Mouse (Mus musculus) left cerebral cortex, postnatal 36 days (tissue): Measurements from ENCODE around the gene Gcgr. TPM values are rescaled to one million over a fixed set of nuclear protein-coding genes. Genes with fewer than 3 reads are reported as not detected.

Experiments
- DNase-seq, 2 experiments: peaks; one replicate each; pipeline ENCODE4 v3.0.0; 2021 to 2022; ENCODE audit warnings: low spot score in 2 of 2, mixed read lengths in 1 of 2
- intact Hi-C: fragments of 180-260 bp; cut with DNase I; formaldehyde crosslinking; loops from one replicate; pipeline ENCODE4 v1.15.1; 2025
- total RNA-seq, 2 experiments: library from RNA; stranded (reverse); gene quantifications; 2 replicates each; pipeline ENCODE4 v1.2.3; 2021

Gcgr gene
- total RNA-seq, 2 experiments from 2014 or later = not detected

DNA sequence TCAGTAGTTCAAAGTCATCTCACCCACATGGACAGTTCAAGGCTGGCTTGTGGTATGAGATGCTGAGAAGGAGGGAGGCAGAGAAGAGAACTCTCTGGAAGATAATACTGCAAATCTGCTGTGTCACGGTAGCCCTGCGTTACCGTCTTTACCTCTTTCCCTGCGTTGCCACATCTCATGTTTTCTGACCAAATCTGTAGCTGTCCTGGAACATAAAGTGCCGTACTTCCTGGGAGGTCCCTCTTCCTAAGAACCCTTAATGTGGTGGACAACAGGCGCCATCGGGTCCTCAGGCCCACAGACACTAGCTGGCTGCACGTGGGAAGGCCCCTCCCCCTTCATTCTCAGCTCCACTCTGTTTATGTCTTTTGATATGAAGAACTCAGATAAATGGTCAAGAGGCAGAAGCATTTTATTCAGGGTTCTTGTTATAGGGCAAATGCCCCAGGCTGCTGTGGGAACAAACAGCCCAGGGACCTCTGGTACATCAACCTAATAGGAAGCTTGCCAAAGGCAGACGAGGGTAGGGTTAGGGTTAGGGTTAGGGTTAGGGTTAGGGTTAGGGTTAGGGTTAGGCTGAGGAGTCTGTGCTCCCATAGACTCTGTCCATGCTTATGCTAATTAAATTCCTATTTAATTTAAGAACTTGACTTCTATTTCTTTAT is 2.7 kb upstream of the Gcgr start:
- no peak for DNase-seq
- intact Hi-C loops = no loop called here

DNA sequence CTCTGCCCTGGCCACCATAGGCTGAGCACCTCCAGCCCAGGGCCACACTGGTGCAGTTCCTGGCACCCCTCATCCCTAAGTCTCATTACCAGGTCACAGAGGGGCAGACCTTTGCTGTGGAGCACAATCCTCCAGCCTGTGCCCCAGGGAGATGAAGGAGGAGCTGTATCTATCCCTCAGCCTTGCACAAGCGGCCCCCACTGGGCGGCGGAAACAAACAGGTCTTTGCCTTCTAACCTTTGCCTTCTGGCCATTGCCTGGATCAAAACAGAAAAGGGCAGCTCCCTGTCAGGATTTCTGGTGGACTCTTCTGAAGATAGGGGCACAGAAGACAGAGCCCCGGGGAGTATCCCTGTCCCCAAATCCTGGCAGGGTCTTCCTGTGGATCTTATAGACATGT is 1.6 kb upstream of the Gcgr start:
- intact Hi-C loops = no loop called here
- no peak for DNase-seq

DNA sequence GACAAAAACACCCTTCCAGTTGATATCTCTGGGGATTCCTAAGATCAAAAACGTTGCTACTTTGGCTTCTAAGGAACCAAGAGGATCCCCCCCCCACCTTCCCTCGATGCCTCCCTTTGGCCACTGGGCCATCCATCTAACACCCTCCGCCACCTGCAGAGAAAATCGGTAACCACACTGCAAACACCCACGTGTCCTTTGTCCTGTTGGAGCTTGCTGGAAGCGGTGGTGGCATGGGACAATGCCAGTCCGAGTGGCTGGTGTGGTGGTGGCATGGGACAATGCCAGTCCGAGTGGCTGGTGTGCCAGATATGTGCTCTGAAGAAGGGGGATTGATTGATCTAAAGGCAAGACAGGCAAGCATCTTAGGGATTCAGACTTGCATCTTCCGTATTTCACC is 1.1 kb downstream of the Gcgr start:
- intact Hi-C loops = no loop called here
- DNase-seq = no peak

DNA sequence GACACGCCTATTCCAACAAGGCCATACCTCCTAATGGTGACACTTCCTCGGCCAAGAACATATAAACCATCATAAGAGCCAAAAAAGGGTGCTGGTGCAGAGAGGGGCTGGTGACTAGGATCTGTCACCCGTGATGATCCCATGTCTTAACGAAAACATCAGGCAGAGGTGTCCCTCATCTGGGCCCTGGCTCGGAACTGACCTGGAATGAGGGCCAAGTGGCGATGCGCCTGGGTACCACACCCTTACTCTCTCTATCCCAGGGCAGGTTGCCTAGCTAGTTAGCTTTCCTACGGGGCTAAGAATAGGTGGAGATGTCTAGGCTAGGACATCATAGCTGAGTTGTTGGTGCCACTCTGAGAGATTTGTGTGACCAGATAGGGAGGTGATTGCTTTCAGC is 3.6 kb downstream of the Gcgr start:
- intact Hi-C loops = no loop called here
- DNase-seq = no peak

DNA sequence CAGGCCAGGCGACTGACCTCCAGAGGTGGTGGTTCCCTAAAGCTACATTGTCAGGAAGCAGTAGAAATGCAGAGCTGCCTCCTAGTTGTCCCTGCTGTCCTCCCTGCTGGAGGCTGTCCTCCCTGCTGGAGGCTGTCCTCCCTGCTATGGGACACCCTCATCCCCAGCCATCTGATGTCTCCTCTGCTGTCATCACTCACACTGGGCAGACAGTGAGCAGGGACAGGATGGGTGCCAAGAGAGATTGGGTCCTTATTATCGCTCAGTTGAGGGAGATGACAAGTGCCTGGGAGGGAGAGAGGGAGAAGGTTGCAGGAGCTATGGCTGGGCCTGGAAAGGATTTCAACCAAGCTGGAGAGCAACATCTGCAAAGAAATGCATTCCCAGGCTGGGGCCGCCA is 4.6 kb downstream of the Gcgr start:
- intact Hi-C loops = no loop called here
- DNase-seq = no peak

DNA sequence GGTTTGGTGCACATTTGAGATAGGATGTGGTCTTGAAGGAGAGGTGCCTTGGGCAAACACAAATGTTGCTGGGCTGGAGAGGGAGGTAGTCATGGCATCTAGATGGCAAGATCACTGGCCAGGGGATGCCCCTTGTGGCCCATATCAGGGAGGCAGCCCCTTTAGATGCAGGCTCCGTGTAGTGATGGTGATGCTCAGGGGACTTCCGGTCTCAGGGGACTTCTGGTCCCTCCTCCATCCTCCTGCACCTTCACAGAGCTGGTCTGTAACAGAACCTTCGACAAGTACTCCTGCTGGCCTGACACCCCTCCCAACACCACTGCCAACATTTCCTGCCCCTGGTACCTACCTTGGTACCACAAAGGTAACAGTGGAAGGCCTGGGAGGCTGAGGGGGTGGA is 5.3 kb downstream of the Gcgr start:
- DNase-seq = no peak
- intact Hi-C loops = no loop called here

DNA sequence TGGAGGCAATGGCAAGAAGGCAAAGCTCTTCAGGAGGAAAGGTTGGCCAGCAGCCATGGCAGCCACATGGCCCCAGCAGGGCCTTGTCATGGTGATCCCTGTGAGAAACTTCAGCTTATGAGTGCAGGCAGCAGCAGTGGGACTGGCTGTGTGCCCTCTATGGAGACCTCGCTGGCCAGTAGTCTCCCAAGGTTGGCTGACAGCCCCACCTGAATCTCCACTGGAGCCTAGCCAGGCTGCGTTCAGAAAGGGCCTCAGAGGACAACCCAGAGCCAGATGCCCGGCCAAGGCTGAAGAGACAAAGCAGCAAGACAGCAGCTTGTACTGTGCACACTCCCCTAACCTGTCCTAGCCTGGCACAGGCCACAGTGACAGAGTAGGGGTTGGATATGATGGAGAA is 8.0 kb downstream of the Gcgr start:
- intact Hi-C loops = no loop called here
- DNase-seq = peak in 1 of 2 experiments; percentile 18

DNA sequence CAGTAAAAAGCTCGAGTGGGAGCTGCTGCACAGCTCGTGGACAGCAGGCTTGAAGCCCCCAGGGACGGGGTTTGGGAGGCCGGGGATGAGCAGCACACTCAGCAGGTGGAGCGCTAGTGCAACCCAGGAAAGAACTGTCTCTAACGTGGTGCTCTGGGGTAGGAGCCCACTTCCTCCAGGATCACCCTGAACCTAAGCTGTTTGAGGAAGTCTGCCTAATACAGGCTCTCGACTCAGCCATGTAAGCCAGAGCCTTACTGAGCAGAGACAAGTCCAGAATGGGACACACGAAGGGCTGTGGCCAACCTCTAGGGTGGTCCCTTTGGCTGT is 8.4 kb downstream of the Gcgr start:
- no peak for DNase-seq
- intact Hi-C loops = no loop called here

DNA sequence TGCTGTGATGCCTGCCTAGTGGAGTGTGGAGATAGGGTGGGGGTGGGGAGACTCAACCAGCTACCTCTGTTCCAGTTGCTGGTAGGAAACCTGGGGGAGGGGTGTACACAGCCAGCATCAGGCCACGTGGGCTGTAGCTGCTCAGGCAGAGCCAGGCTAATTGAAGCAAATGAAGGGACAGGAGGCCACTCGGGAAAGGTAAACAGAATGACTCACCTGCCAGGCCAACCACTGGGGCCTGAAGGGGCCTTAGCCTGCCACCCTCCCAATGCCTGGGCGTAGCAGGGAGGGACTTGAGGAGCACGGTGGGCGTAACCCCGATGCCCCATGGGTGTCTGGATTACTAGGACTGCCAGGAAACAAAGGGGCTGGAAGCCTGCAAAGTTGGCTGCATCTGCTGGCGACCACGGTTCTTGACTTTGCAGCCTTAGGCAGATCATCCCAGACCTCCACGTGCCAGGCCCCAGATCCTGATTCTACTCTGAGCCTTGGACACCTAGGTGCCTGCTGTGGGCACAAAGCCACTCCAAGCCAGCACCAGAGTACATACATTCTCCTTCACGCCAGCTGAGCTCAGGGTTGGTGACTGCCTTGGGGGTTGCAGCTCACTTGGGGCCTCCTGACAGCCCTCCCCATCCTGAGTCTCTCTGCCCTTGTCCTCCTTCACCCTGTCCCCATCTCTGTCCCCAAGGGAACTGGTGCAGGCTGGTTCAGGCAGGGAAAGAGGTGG is 9.0 kb downstream of the Gcgr start:
- intact Hi-C loops = no loop called here
- DNase-seq = no peak

DNA sequence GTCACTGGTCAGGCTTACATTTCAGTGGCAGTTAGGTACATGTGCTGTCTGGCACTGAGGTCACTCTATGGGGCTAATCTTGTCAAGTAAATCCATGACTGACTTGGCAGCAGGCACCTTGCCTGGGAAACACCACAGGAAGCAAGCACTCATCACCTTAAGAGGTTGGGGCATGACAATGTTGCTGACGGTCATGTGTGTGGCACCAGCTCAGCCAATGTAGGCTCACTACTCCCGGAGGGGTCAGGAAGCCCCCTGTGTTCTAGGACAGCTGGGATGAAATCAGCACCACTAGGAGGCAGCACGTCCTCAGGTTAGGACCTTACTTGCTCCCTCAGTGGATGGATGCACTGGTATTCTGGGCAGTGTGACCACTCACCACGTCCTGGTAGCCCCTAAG is 11.4 kb downstream of the Gcgr start:
- intact Hi-C loops = no loop called here
- DNase-seq = no peak

DNA sequence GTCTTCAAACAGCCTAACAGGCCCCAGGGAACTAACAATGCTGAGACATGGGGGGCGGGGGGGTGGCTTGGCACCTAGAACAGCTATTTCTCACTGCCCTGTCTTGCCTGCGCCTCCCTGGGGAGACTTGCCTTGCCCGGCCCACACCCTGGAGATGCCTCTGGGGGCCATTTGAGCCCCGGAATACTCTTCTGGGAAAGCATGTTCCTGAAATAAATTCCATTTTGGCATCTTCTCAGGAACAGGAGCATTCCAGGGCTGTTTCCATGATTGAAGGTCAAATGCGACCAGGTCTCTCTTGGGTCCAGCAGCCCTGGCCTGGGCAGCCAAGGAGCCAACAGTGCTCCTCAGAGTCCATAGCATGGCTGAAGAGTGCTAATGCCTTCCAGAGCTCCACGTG is 11.9 kb downstream of the Gcgr start:
- intact Hi-C loops = no loop called here

DNA sequence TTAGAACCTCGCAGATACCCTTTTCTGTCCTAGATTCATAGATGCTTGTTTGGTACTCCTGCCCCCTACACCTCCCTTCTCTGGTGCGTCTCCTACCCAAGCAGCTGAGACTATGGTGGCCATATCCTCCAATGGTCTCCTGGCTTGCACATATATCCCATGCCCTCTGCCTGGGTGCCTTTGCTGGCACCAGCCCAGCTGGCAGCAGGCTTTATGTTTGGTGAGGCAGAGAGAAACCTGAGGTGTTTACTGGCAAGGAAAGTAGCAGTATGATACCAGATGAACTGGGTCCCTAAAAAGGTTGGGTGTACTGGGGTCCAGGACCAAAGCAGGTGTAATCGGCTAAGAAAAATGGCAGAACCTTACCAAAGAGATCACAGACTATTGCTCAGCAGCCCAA is 15.5 kb downstream of the Gcgr start:
- intact Hi-C loops = loop anchor here (5.0 kb wide), 1 partner anchor 59 kb away; no protein-coding TSS in a partner anchor
- DNase-seq = no peak

More for the DNA sequence above, 11.9 kb downstream of the Gcgr start:
- DNase-seq = no peak

DNA sequence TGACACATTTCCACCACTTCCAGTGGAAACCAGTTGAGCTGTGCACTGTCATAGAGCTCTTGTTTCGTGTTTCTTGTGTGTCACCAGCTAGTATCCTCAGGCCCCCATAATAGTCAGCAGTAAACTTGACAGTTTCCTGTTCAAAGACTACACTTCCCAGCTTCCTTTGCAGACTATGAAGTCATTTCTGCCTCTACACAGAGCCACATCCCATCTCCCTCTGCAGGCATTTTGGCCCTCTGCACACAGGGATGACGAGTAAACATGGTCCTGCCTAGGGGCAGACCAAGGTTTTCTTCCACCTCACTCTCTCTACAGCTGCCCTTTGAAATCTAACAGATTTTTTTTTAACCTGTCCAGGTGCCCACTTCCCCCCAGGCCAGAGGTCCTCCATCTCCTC is 17.0 kb downstream of the Gcgr start:
- no peak for DNase-seq
- intact Hi-C loops = loop anchor here (5.0 kb wide), 1 partner anchor 60 kb away; no protein-coding TSS in a partner anchor

DNA sequence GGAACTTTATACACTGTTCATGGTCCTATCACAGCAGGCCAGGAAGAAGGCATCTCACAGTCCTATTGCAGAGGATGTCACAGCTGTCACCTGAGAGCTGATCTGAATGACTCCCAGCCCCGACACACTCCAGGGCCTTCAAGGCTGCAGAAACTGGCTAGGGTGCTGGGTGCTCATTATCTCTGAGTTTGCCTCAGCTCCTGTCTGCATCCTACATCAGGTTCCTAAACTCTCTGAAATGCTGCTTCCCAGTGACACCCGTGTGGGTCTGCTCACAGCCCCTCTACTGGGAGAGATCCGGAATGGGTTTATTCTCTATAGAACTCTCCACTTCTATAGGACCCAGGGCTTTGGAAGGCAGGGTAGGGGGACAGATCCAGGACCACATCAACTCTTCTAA is 17.7 kb downstream of the Gcgr start:
- no peak for DNase-seq
- intact Hi-C loops = loop anchor here (5.0 kb wide), 1 partner anchor 61 kb away; no protein-coding TSS in a partner anchor

DNA sequence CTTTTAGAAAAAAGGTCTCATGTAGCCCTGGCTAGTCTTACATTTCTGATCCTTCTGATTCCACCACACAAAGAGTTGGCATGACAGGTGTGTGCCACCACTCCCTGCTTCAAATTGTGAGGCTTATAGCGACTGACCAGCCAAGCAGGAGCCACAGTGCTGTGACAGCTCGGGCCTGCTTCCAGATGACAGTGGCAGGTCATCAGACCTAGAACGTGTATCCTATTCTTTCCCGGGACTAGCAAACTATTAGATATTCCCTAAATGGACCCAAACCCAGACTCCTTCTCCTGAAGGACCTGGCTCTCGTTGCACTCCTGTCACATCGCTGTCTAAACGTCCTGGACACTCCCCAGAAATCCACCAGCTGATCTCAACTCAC is 18.3 kb downstream of the Gcgr start:
- DNase-seq = no peak
- intact Hi-C loops = loop anchor here (5.0 kb wide), 1 partner anchor 61 kb away; no protein-coding TSS in a partner anchor

DNA sequence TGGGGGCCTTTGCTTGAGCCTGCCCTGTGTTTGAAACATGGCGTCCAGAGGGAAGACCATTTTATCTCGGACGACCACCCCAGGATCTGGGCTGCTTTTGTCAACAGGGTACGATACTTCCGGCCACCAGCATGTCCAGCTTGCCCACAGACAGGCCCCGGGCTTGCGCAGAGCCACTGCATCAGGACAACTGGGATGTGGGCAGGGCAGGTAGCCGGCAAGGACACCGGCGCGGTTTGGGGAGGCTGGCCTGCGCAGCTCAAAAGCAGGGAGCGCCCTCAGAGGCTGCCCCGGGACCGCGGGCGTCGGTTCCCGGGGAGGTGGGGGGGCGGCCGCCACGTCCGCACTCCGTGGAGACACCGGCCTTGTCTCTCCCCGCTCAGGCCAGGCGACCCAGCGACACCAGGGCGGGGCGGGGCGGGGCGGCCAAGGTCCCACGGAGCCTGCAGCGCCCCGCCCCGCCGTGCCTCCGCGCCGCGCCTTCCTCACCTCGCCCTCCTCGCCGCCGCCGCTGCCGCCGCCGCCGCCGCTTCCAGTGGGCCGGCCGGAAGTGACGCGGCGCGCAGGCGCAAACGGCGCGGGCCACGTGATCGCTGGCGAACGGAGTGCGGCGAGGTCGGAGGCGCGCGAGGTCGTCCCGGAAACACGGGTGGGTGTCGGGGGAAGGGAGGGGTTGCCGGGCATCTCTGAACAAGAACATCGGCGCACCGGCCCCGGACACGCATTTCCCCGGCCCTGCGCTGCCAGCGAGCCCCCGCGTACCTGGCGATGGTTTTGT is 18.9 kb downstream of the Gcgr start, which contains the start of gene Mcrip1:
TSS of gene Mcrip1 (minus strand) at position 560 of the 778 bp plus-strand sequence.
- peak; percentile 93 to 96 for DNase-seq
- intact Hi-C loops = loop anchor here (5.0 kb wide), 1 partner anchor 62 kb away; no protein-coding TSS in a partner anchor

DNA sequence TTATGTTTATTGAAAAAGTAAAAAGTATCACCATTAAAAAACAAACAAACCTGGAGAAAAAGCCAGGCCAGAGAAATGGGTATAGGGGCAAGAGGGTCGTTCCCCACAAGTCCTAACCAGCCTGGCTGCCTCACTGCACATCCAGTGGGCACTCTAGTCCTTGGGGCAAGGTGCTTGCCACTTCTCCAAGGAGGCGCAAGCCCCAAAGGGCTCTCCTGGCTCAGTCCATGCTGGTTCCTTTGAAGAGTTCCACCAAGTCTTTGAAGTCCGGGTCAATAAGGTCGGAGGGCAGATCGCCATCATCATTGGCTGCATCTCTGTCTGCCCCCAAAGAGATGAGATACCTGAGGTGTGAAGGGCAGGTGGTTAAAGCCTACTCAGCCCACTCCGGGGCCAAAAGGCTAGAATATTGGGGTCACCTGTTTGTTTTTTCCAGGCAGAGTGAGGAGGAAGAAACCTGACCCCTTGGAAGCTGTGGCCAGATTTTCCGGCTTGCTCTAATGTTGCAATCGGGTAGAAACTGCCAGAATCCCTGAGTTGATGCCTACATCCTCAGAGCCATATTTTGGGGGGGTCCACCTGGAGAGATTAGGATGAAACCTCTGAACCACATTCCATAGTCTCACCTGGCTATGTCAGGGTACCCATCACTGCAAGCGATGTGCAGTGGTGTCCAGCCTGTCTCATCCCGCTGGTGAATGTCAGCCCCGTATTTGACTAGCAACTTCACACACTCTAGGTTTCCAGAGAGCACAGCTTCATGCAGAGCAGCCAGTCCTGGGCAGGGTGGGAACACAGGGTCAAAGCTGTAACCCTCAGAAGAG is 19.7 kb downstream of the Gcgr start:
- no peak for DNase-seq
- intact Hi-C loops = loop anchor here (5.0 kb wide), 1 partner anchor 63 kb away; no protein-coding TSS in a partner anchor

DNA sequence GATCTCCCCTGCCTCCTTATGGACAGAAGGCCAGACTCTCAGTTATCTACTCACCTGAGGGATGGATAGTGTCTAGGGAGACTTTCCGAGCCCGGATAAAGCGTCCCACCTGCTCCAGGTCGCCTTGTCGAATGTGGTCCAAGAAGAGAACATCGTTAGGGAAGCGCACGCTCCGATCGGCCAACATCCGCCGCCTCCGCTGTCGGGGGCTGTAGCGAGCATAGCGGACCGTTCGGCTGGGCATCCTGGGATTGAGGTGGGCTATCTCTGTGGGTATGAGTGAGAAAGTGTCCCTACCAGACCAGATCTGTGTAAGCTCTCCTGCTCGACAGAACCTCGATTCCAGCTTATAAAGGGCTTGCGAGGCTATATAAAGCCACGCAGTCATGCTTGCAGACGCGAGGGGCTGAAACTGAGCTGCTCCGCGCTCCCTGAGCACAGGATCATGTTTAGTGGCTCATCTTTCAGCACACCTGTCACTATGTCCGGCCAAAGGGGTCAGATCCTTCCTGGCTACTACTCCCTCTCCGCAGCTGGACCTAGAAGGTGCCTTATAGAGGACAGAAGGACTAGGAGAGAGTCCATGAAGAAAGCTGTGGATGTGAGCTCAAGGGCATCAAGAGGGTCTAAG is 20.4 kb downstream of the Gcgr start, which contains the start of gene Ppp1r27:
TSS of gene Ppp1r27 (minus strand) at position 323 of the 631 bp plus-strand sequence.
- intact Hi-C loops = no loop called here
- no peak for DNase-seq

DNA sequence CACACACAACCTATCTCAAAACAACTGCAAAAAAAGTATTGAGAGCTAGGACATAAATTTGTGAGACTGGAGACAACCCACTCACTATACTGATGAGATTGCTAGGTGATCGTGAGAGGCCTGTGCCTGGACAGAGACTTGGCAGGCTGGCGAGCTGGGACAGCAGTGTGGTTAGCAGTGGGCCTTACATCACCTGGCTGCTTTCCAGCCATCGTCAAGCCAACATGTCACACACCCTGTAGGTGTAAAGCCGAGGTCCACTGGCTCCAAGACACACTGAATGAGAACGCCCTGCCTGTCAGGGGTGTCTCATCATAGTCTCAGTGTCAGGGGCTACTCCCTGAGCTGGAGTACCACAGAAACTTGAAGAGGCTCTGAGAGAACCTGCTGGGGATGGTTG is 22.2 kb downstream of the Gcgr start:
- DNase-seq = no peak
- intact Hi-C loops = no loop called here
